Mouse (Mus musculus) liver, embryonic 13.5 days (tissue): ENCODE results near the gene Casz1. TPM values are rescaled to one million over a fixed set of nuclear protein-coding genes. Genes with fewer than 3 reads are reported as not detected.

Experiments used
- ATAC-seq: fragments of 200-750 bp; cut with Nextera tagmentation; 2 replicates; pipeline ENCODE4 v1.8.0; 2017; ENCODE audit warnings: low read depth, mild to moderate bottlenecking, moderate number of reproducible peaks, moderate library complexity
- DNase-seq: peaks from one replicate; pipeline ENCODE4 v3.0.0; 2022
- H3K27ac ChIP-seq: fragments of 300-500 bp; sonication (generic); 2 replicates; pipeline ENCODE4 v1.5.1; 2015; ENCODE audit warnings: moderate library complexity, mild to moderate bottlenecking, inconsistent platforms
- H3K27me3 ChIP-seq: fragments of 300-500 bp; sonication (generic); 2 replicates; pipeline ENCODE4 v1.6.1; 2015; ENCODE audit warnings: mild to moderate bottlenecking, inconsistent platforms
- H3K36me3 ChIP-seq: fragments of 300-500 bp; sonication (generic); 2 replicates; pipeline ENCODE4 v1.6.1; 2015; ENCODE audit warnings: mild to moderate bottlenecking, inconsistent platforms
- H3K4me1 ChIP-seq: fragments of 300-500 bp; sonication (generic); replicated peaks from 2 replicates; pipeline ENCODE4 v1.6.1; 2015; ENCODE audit warnings: inconsistent platforms
- H3K4me2 ChIP-seq: fragments of 300-500 bp; sonication (generic); 2 replicates; pipeline ENCODE4 v1.6.1; 2015; ENCODE audit warnings: inconsistent platforms, mild to moderate bottlenecking, moderate library complexity
- H3K4me3 ChIP-seq: fragments of 300-500 bp; sonication (generic); replicated peaks from 2 replicates; pipeline ENCODE4 v1.5.1; 2015; ENCODE audit warnings: mild to moderate bottlenecking, inconsistent platforms
- H3K9ac ChIP-seq: fragments of 300-500 bp; sonication (generic); 2 replicates; pipeline ENCODE4 v1.6.1; 2015; ENCODE audit warnings: mild to moderate bottlenecking, inconsistent platforms
- H3K9me3 ChIP-seq: fragments of 300-500 bp; sonication (generic); replicated peaks from 2 replicates; pipeline ENCODE4 v1.6.1; 2016; ENCODE audit warnings: inconsistent platforms
- WGBS: fragments of 180-500 bp; shearing (Covaris S2); methylation state at CpG from one replicate; pipeline ENCODE4 v1.1.7; 2015; ENCODE audit not compliant: insufficient replicate concordance; 5-methylcytosine and 5-hydroxymethylcytosine counted together
- polyA plus RNA-seq: library from polyadenylated mRNA; unstranded; fragments of >200 nt; fragmentation: Nextera tagmentation; extraction: Ambion mirVana; gene quantifications from 2 replicates; pipeline ENCODE4 v1.2.1, GENCODE M21; 2015

Casz1 gene
- polyA plus RNA-seq, 1 experiment from 2014 or later = 0.45 TPM

- Histone ChIP-seq H3K4me3 (no peak overlapping the region), H3K27me3 (peaks cover 18% of the 10 kb centered on the region)
- no peak for ATAC-seq
Measured at GRCm38 (mm10) chr4:148945476-148945881, 141.2 kb downstream of the Casz1 start.

GRCm38 (mm10) chr4:148946071-148946470, 141.8 kb downstream of the Casz1 start:
- 72% methylated on average over 8 of the region's 8 CpGs for WGBS
- no peaks in the 10 kb centered on the region for H3K9me3 ChIP-seq
- H3K4me1 ChIP-seq = peaks cover 5% of the 10 kb centered on the region

More at GRCm38 (mm10) chr4:148945476-148945881, 141.2 kb downstream of the Casz1 start:
- Histone ChIP-seq H3K36me3 (no peaks in the 10 kb centered on the region), H3K4me2 (no peak overlapping the region), H3K9me3 (no peaks in the 10 kb centered on the region), H3K9ac (no peak overlapping the region), H3K27ac (no peak overlapping the region), H3K4me1 (peaks cover 11% of the 10 kb centered on the region)
- DNase-seq = no peak
- 73% methylated on average over 4 of the region's 4 CpGs for WGBS

GRCm38 (mm10) chr4:148947833-148948388, 143.7 kb downstream of the Casz1 start:
- Histone ChIP-seq H3K4me1 (peaks cover 18% of the 10 kb centered on the region), H3K9ac (no peak overlapping the region), H3K27ac (no peak overlapping the region), H3K36me3 (no peaks in the 10 kb centered on the region), H3K4me3 (no peak overlapping the region), H3K27me3 (peaks cover 42% of the 10 kb centered on the region), H3K4me2 (no peak overlapping the region), H3K9me3 (no peaks in the 10 kb centered on the region)
- ATAC-seq = peak; percentile 53
- WGBS = 54% methylated on average over 10 of the region's 10 CpGs
- DNase-seq = no peak

More at GRCm38 (mm10) chr4:148946071-148946470, 141.8 kb downstream of the Casz1 start:
- ATAC-seq (no peak), DNase-seq (no peak)
- no peaks in the 10 kb centered on the region for H3K36me3 ChIP-seq
- H3K9ac ChIP-seq = no peak overlapping the region
- H3K4me3 ChIP-seq = no peak overlapping the region
- H3K27ac ChIP-seq = no peak overlapping the region
- peaks cover 24% of the 10 kb centered on the region for H3K27me3 ChIP-seq
- no peak overlapping the region for H3K4me2 ChIP-seq

GRCm38 (mm10) chr4:148950487-148950886, 146.3 kb downstream of the Casz1 start:
- H3K36me3 ChIP-seq = no peaks in the 10 kb centered on the region
- peaks cover 18% of the 10 kb centered on the region for H3K4me1 ChIP-seq
- ATAC-seq = no peak
- no peak overlapping the region for H3K9ac ChIP-seq
- WGBS = 58% methylated on average over 6 of the region's 6 CpGs
- no peak overlapping the region for H3K4me2 ChIP-seq
- peaks cover 56% of the 10 kb centered on the region for H3K27me3 ChIP-seq
- H3K9me3 ChIP-seq = no peaks in the 10 kb centered on the region
- H3K4me3 ChIP-seq = no peak overlapping the region
- DNase-seq = no peak
- H3K27ac ChIP-seq = no peak overlapping the region

- Histone ChIP-seq H3K27me3 (peaks cover 56% of the 10 kb centered on the region), H3K4me1 (peaks cover 18% of the 10 kb centered on the region), H3K27ac (no peak overlapping the region), H3K9me3 (no peaks in the 10 kb centered on the region), H3K9ac (no peak overlapping the region), H3K36me3 (no peaks in the 10 kb centered on the region), H3K4me3 (no peak overlapping the region), H3K4me2 (peak overlapping the region; percentile 63; the same call in 1 of the 2 replicates)
- no peak for ATAC-seq
- DNase-seq = no peak
- WGBS = 40% methylated on average over 25 of the region's 25 CpGs
Measured at GRCm38 (mm10) chr4:148950932-148951650, 146.9 kb downstream of the Casz1 start.

GRCm38 (mm10) chr4:148951821-148952291, 147.6 kb downstream of the Casz1 start:
- ATAC-seq (no peak), DNase-seq (no peak)
- Histone ChIP-seq H3K4me1 (peaks cover 18% of the 10 kb centered on the region), H3K36me3 (no peaks in the 10 kb centered on the region), H3K4me2 (peak overlapping the region; percentile 63), H3K9me3 (no peaks in the 10 kb centered on the region), H3K9ac (no peak overlapping the region), H3K4me3 (peak overlapping the region; percentile 40), H3K27me3 (peaks cover 56% of the 10 kb centered on the region), H3K27ac (no peak overlapping the region)
- WGBS = 4% methylated on average over 44 of the region's 44 CpGs

- Histone ChIP-seq H3K27me3 (peaks cover 56% of the 10 kb centered on the region), H3K36me3 (no peaks in the 10 kb centered on the region), H3K9ac (no peak overlapping the region), H3K9me3 (no peaks in the 10 kb centered on the region), H3K4me1 (peaks cover 18% of the 10 kb centered on the region), H3K27ac (no peak overlapping the region), H3K4me2 (peak overlapping the region; percentile 63), H3K4me3 (peak overlapping the region; percentile 40)
- DNase-seq (no peak), ATAC-seq (no peak)
- WGBS = 4% methylated on average over 69 of the region's 69 CpGs
Measured at GRCm38 (mm10) chr4:148952328-148953222, 148.3 kb downstream of the Casz1 start.

GRCm38 (mm10) chr4:148955131-148955813, 151.0 kb downstream of the Casz1 start:
- H3K9ac ChIP-seq = no peak overlapping the region
- no peaks in the 10 kb centered on the region for H3K36me3 ChIP-seq
- no peak for DNase-seq
- no peak overlapping the region for H3K4me2 ChIP-seq
- 72% methylated on average over 14 of the region's 14 CpGs for WGBS
- ATAC-seq = no peak
- peaks cover 40% of the 10 kb centered on the region for H3K27me3 ChIP-seq
- H3K4me3 ChIP-seq = no peak overlapping the region
- peaks cover 18% of the 10 kb centered on the region for H3K4me1 ChIP-seq
- H3K9me3 ChIP-seq = no peaks in the 10 kb centered on the region
- H3K27ac ChIP-seq = no peak overlapping the region

GRCm38 (mm10) chr4:148960011-148960410, 155.8 kb downstream of the Casz1 start:
- H3K4me1 ChIP-seq = no peaks in the 10 kb centered on the region
- H3K36me3 ChIP-seq = peaks cover 27% of the 10 kb centered on the region
- DNase-seq = no peak
- no peaks in the 10 kb centered on the region for H3K27me3 ChIP-seq
- no peak overlapping the region for H3K4me3 ChIP-seq
- no peaks in the 10 kb centered on the region for H3K9me3 ChIP-seq
- no peak for ATAC-seq
- WGBS = 74% methylated on average over 12 of the region's 12 CpGs
- H3K9ac ChIP-seq = no peak overlapping the region
- H3K4me2 ChIP-seq = no peak overlapping the region
- no peak overlapping the region for H3K27ac ChIP-seq

GRCm38 (mm10) chr4:148961081-148961480, 156.9 kb downstream of the Casz1 start:
- Histone ChIP-seq H3K27ac (no peak overlapping the region), H3K36me3 (peaks cover 33% of the 10 kb centered on the region), H3K4me1 (no peaks in the 10 kb centered on the region), H3K4me2 (no peak overlapping the region), H3K27me3 (no peaks in the 10 kb centered on the region), H3K4me3 (no peak overlapping the region), H3K9ac (no peak overlapping the region), H3K9me3 (no peaks in the 10 kb centered on the region)
- ATAC-seq = no peak
- 86% methylated on average over 19 of the region's 19 CpGs for WGBS
- no peak for DNase-seq

- peaks cover 39% of the 10 kb centered on the region for H3K36me3 ChIP-seq
- H3K27me3 ChIP-seq = no peaks in the 10 kb centered on the region
- H3K4me3 ChIP-seq = no peak overlapping the region
- DNase-seq (no peak), ATAC-seq (no peak)
- no peak overlapping the region for H3K27ac ChIP-seq
- no peaks in the 10 kb centered on the region for H3K9me3 ChIP-seq
- no peaks in the 10 kb centered on the region for H3K4me1 ChIP-seq
- H3K4me2 ChIP-seq = no peak overlapping the region
- H3K9ac ChIP-seq = no peak overlapping the region
- WGBS = 72% methylated on average over 1 of the region's 1 CpGs
Measured at GRCm38 (mm10) chr4:148962096-148962495, 157.9 kb downstream of the Casz1 start.
